Mouse (Mus musculus): Measurements from ENCODE around the gene Olfr1359. TPM values are rescaled to one million over a fixed set of nuclear protein-coding genes. Genes with fewer than 3 reads are reported as not detected.
A peak's percentile ranks its signal among the peaks of the same experiment; 100 is the strongest.

Olfr1359 gene
- not detected in 2 replicates for polyA plus RNA-seq (2015; fragmentation: Nextera tagmentation; extraction: Ambion mirVana)

DNA sequence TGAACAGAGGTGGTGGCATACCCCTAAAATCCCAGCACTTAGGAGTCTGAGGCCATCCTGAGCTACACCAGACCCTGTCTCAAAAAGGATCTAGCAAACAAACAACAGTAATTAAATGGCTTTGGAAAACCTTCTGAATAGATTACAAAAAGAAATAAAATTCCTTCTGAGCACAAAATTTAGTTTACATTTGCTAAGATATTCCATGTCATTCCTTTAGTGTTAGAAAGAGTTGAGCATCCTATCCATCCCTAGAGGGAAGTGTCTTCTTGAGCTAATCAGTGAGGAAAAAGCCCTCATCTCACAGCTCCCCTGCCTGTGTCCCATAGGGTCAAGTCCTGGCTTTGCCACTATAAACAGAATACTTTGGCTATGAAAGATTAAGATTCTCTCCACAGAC lies at the start of gene Olfr1359:
Gene Olfr1359 (plus strand): TSS at position 301 of the 400 bp plus-strand sequence.
- Histone ChIP-seq H3K9me3 (ENCODE audit: control insufficient read depth, low read length) (no peaks in the 10 kb centered on the region), H3K9ac (ENCODE audit: low read depth, low read length) (no peak within 1 kb of the TSS), H3K4me1 (ENCODE audit: control insufficient read depth, insufficient read depth, low read depth, low read length) (no peaks in the 10 kb centered on the region), H3K4me2 (ENCODE audit: low read length) (no peak within 1 kb of the TSS), H3K27ac (ENCODE audit: low read depth, low read length) (no peak within 1 kb of the TSS), H3K36me3 (ENCODE audit: control insufficient read depth, insufficient read depth, low read length) (no peaks in the 10 kb centered on the region), H3K4me3 (ENCODE audit: low read length) (no peak within 1 kb of the TSS), H3K27me3 (replicated peaks; ENCODE audit: control insufficient read depth, insufficient read depth, low read length) (no peaks in the 10 kb centered on the region)
- no peak for ATAC-seq

DNA sequence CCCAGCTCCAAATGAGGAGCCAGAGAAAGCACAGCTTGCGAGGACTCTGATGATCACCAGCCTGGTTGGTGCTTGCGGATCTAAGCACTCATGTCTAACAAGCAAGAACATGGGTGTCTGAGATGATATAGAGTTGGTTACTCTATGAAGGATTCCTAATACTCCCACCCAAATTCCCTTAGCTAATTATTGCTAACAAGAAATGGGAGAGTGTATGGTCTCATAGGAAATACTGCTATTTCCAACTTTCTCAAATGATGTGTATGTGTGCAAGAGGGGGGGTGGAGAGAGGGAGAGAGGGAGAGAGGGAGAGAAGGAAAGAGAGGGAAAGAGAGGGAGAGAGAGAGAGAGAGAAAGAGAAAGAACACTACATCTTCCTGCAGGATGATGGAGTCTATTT lies 34.6 kb upstream of the Olfr1359 start, which contains the start of gene Olfr1361:
Gene Olfr1361 (minus strand): TSS at position 101 of the 400 bp plus-strand sequence.
- Histone ChIP-seq H3K9ac (ENCODE audit: low read depth, low read length) (no peak within 1 kb of the TSS), H3K27me3 (replicated peaks; ENCODE audit: control insufficient read depth, insufficient read depth, low read length) (no peaks in the 10 kb centered on the region), H3K4me2 (ENCODE audit: low read length) (no peak within 1 kb of the TSS), H3K4me1 (ENCODE audit: control insufficient read depth, insufficient read depth, low read depth, low read length) (no peaks in the 10 kb centered on the region), H3K36me3 (ENCODE audit: control insufficient read depth, insufficient read depth, low read length) (no peaks in the 10 kb centered on the region), H3K27ac (ENCODE audit: low read depth, low read length) (no peak within 1 kb of the TSS), H3K9me3 (ENCODE audit: control insufficient read depth, low read length) (no peaks in the 10 kb centered on the region), H3K4me3 (ENCODE audit: low read length) (no peak within 1 kb of the TSS)
- no peak for ATAC-seq
- 68% methylated on average over 2 of the region's 2 CpGs for WGBS

GRCm38 (mm10) chr13:21677305-21677704 lies 20.6 kb upstream of the Olfr1359 start, which contains the start of gene Olfr1360:
Gene Olfr1360, minus strand, starts transcription at chr13:21677405.
- no peak within 1 kb of the TSS for H3K27ac ChIP-seq (ENCODE audit: low read depth, low read length)
- 82% methylated on average over 2 of the region's 2 CpGs for WGBS
- H3K4me2 ChIP-seq (ENCODE audit: low read length) = no peak within 1 kb of the TSS
- H3K9ac ChIP-seq (ENCODE audit: low read depth, low read length) = no peak within 1 kb of the TSS
- H3K9me3 ChIP-seq (ENCODE audit: control insufficient read depth, low read length) = no peaks in the 10 kb centered on the region
- no peaks in the 10 kb centered on the region for H3K27me3 ChIP-seq (replicated peaks; ENCODE audit: control insufficient read depth, insufficient read depth, low read length)
- no peaks in the 10 kb centered on the region for H3K4me1 ChIP-seq (ENCODE audit: control insufficient read depth, insufficient read depth, low read depth, low read length)
- no peak for ATAC-seq
- no peaks in the 10 kb centered on the region for H3K36me3 ChIP-seq (ENCODE audit: control insufficient read depth, insufficient read depth, low read length)
- no peak within 1 kb of the TSS for H3K4me3 ChIP-seq (ENCODE audit: low read length)

DNA sequence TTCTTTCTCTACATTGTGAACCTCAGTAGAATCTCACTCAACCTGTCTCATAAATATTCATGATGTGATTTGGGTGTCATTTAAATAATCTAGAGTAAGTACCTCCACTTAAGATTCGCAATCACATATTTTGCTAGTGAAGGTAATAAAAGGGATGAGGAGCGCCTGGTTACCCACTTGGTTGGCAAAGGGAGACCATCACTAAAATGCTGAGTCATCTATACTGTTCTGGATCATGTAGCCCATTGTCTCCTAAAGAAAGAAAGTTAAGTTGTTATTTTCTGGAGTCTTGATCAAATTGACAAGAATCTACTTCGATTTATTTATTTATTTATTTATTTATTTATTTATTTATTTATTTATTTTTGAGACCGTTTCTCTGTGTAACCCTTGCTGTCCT lies 8.8 kb downstream of the Olfr1359 start:
- no peaks in the 10 kb centered on the region for H3K27me3 ChIP-seq (replicated peaks; ENCODE audit: control insufficient read depth, insufficient read depth, low read length)
- H3K36me3 ChIP-seq (ENCODE audit: control insufficient read depth, insufficient read depth, low read length) = no peaks in the 10 kb centered on the region
- H3K4me1 ChIP-seq (ENCODE audit: control insufficient read depth, insufficient read depth, low read depth, low read length) = no peaks in the 10 kb centered on the region; the same call in 1 of the 2 replicates
- no peaks in the 10 kb centered on the region for H3K9me3 ChIP-seq (ENCODE audit: control insufficient read depth, low read length)
- WGBS = 74% methylated on average over 4 of the region's 4 CpGs
- no peak overlapping the region for H3K4me2 ChIP-seq (ENCODE audit: low read length)
- no peak overlapping the region for H3K9ac ChIP-seq (ENCODE audit: low read depth, low read length)
- no peak for ATAC-seq
- H3K4me3 ChIP-seq (ENCODE audit: low read length) = no peak overlapping the region
- no peak overlapping the region for H3K27ac ChIP-seq (ENCODE audit: low read depth, low read length)

GRCm38 (mm10) chr13:21710031-21710711 lies 12.3 kb downstream of the Olfr1359 start:
- no peaks in the 10 kb centered on the region for H3K27me3 ChIP-seq (replicated peaks; ENCODE audit: control insufficient read depth, insufficient read depth, low read length)
- no peaks in the 10 kb centered on the region for H3K9me3 ChIP-seq (ENCODE audit: control insufficient read depth, low read length)
- peaks cover 4% of the 10 kb centered on the region for H3K4me1 ChIP-seq (ENCODE audit: control insufficient read depth, insufficient read depth, low read depth, low read length)
- WGBS = under 1% methylated on average over 32 of the region's 32 CpGs
- peak overlapping the region; percentile 47 for H3K4me2 ChIP-seq (ENCODE audit: low read length)
- ATAC-seq = peak; percentile 88
- peak overlapping the region; percentile 83 for H3K27ac ChIP-seq (ENCODE audit: low read depth, low read length)
- peak overlapping the region; percentile 71 for H3K4me3 ChIP-seq (ENCODE audit: low read length)
- no peaks in the 10 kb centered on the region for H3K36me3 ChIP-seq (ENCODE audit: control insufficient read depth, insufficient read depth, low read length)
- peak overlapping the region; percentile 68 for H3K9ac ChIP-seq (ENCODE audit: low read depth, low read length)

GRCm38 (mm10) chr13:21710821-21711525 lies 13.1 kb downstream of the Olfr1359 start:
- Histone ChIP-seq H3K27ac (ENCODE audit: low read depth, low read length) (no peak overlapping the region), H3K4me1 (ENCODE audit: control insufficient read depth, insufficient read depth, low read depth, low read length) (peaks cover 8% of the 10 kb centered on the region), H3K27me3 (replicated peaks; ENCODE audit: control insufficient read depth, insufficient read depth, low read length) (no peaks in the 10 kb centered on the region), H3K4me3 (ENCODE audit: low read length) (peak overlapping the region; percentile 71), H3K4me2 (ENCODE audit: low read length) (peak overlapping the region; percentile 79), H3K9ac (ENCODE audit: low read depth, low read length) (peak overlapping the region; percentile 57), H3K36me3 (ENCODE audit: control insufficient read depth, insufficient read depth, low read length) (no peaks in the 10 kb centered on the region), H3K9me3 (ENCODE audit: control insufficient read depth, low read length) (no peaks in the 10 kb centered on the region)
- peak; percentile 90 for ATAC-seq
- WGBS = 2% methylated on average over 22 of the region's 22 CpGs

GRCm38 (mm10) chr13:21711698-21712097 lies 13.8 kb downstream of the Olfr1359 start:
- Histone ChIP-seq H3K4me1 (ENCODE audit: control insufficient read depth, insufficient read depth, low read depth, low read length) (peaks cover 8% of the 10 kb centered on the region), H3K27ac (ENCODE audit: low read depth, low read length) (no peak overlapping the region), H3K9ac (ENCODE audit: low read depth, low read length) (no peak overlapping the region), H3K4me3 (ENCODE audit: low read length) (peak overlapping the region; percentile 71), H3K9me3 (ENCODE audit: control insufficient read depth, low read length) (no peaks in the 10 kb centered on the region), H3K36me3 (ENCODE audit: control insufficient read depth, insufficient read depth, low read length) (no peaks in the 10 kb centered on the region), H3K27me3 (replicated peaks; ENCODE audit: control insufficient read depth, insufficient read depth, low read length) (no peaks in the 10 kb centered on the region), H3K4me2 (ENCODE audit: low read length) (peak overlapping the region; percentile 79)
- 26% methylated on average over 4 of the region's 4 CpGs for WGBS
- no peak for ATAC-seq

GRCm38 (mm10) chr13:21714725-21715124 lies 16.8 kb downstream of the Olfr1359 start:
- H3K27me3 ChIP-seq (replicated peaks; ENCODE audit: control insufficient read depth, insufficient read depth, low read length) = no peaks in the 10 kb centered on the region
- no peak for ATAC-seq
- H3K27ac ChIP-seq (ENCODE audit: low read depth, low read length) = no peak overlapping the region
- H3K9ac ChIP-seq (ENCODE audit: low read depth, low read length) = peak overlapping the region; percentile 28
- no peaks in the 10 kb centered on the region for H3K36me3 ChIP-seq (ENCODE audit: control insufficient read depth, insufficient read depth, low read length)
- under 1% methylated on average over 7 of the region's 7 CpGs for WGBS
- peak overlapping the region; percentile 94 for H3K4me2 ChIP-seq (ENCODE audit: low read length)
- peaks cover 24% of the 10 kb centered on the region for H3K4me1 ChIP-seq (ENCODE audit: control insufficient read depth, insufficient read depth, low read depth, low read length)
- peak overlapping the region; percentile 45 for H3K4me3 ChIP-seq (ENCODE audit: low read length)
- H3K9me3 ChIP-seq (ENCODE audit: control insufficient read depth, low read length) = no peaks in the 10 kb centered on the region

- Histone ChIP-seq H3K4me2 (ENCODE audit: low read length) (peak overlapping the region; percentile 94), H3K27ac (ENCODE audit: low read depth, low read length) (peak overlapping the region; percentile 48; the same call in 1 of the 2 replicates), H3K4me1 (ENCODE audit: control insufficient read depth, insufficient read depth, low read depth, low read length) (peaks cover 24% of the 10 kb centered on the region), H3K9me3 (ENCODE audit: control insufficient read depth, low read length) (no peaks in the 10 kb centered on the region), H3K9ac (ENCODE audit: low read depth, low read length) (peak overlapping the region; percentile 28), H3K27me3 (replicated peaks; ENCODE audit: control insufficient read depth, insufficient read depth, low read length) (no peaks in the 10 kb centered on the region), H3K4me3 (ENCODE audit: low read length) (peak overlapping the region; percentile 45), H3K36me3 (ENCODE audit: control insufficient read depth, insufficient read depth, low read length) (no peaks in the 10 kb centered on the region)
- no peak for ATAC-seq
- WGBS = under 1% methylated on average over 19 of the region's 22 CpGs
Measured at GRCm38 (mm10) chr13:21715131-21715863, 17.4 kb downstream of the Olfr1359 start.
